Mouse (Mus musculus): ENCODE measurements around the gene Krtap5-2. TPM values are rescaled to one million over a fixed set of nuclear protein-coding genes. Genes with fewer than 3 reads are reported as not detected.

Krtap5-2 gene
- polyA plus RNA-seq, 1 experiment from 2014 or later, result not detected

Other genes starting within 250 kb of the Krtap5-2 start
- 20.8 and 21.7 TPM in 2 replicates for gene Brsk2, start 226.3 kb downstream of the Krtap5-2 start, polyA plus RNA-seq (2014; fragmentation: Nextera tagmentation; extraction: Ambion mirVana)
- gene Mob2, start 114.9 kb downstream of the Krtap5-2 start, polyA plus RNA-seq (2014; fragmentation: Nextera tagmentation; extraction: Ambion mirVana), result 53.6 and 57.9 TPM in 2 replicates
- 58.0 and 84.8 TPM in 2 replicates for gene Dusp8, start 80.2 kb downstream of the Krtap5-2 start, polyA plus RNA-seq (2014; fragmentation: Nextera tagmentation; extraction: Ambion mirVana)
- not detected in 2 replicates for gene Gm45618, start 55.3 kb downstream of the Krtap5-2 start, polyA plus RNA-seq (2014; fragmentation: Nextera tagmentation; extraction: Ambion mirVana)
- gene Gm39115, start 40.0 kb downstream of the Krtap5-2 start, polyA plus RNA-seq (2014; fragmentation: Nextera tagmentation; extraction: Ambion mirVana), result not detected in 2 replicates
- gene Gm45337, start 31.4 kb downstream of the Krtap5-2 start, polyA plus RNA-seq (2014; fragmentation: Nextera tagmentation; extraction: Ambion mirVana), result not detected in 2 replicates
- gene Gm29735, start 18.9 kb downstream of the Krtap5-2 start, polyA plus RNA-seq (2014; fragmentation: Nextera tagmentation; extraction: Ambion mirVana), result not detected in 2 replicates
- gene Gm4553, start 10.3 kb downstream of the Krtap5-2 start, polyA plus RNA-seq (2014; fragmentation: Nextera tagmentation; extraction: Ambion mirVana), result not detected in 2 replicates
- not detected in 2 replicates for gene Gm10153, start 14.4 kb upstream of the Krtap5-2 start, polyA plus RNA-seq (2014; fragmentation: Nextera tagmentation; extraction: Ambion mirVana)
- gene Krtap5-3, start 25.4 kb upstream of the Krtap5-2 start, polyA plus RNA-seq (2014; fragmentation: Nextera tagmentation; extraction: Ambion mirVana), result not detected in 2 replicates
- not detected in 2 replicates for gene Gm7579, start 35.9 kb upstream of the Krtap5-2 start, polyA plus RNA-seq (2014; fragmentation: Nextera tagmentation; extraction: Ambion mirVana)
- not detected in 2 replicates for gene Krtap5-5, start 54.0 kb upstream of the Krtap5-2 start, polyA plus RNA-seq (2014; fragmentation: Nextera tagmentation; extraction: Ambion mirVana)
- gene Gm40460, start 65.1 kb upstream of the Krtap5-2 start, polyA plus RNA-seq (2014; fragmentation: Nextera tagmentation; extraction: Ambion mirVana), result not detected in 2 replicates
- not detected in 2 replicates for gene Gm2431, start 82.3 kb upstream of the Krtap5-2 start, polyA plus RNA-seq (2014; fragmentation: Nextera tagmentation; extraction: Ambion mirVana)
- not detected in 2 replicates for gene Gm4559, start 98.4 kb upstream of the Krtap5-2 start, polyA plus RNA-seq (2014; fragmentation: Nextera tagmentation; extraction: Ambion mirVana)
- gene Krtap5-1, start 121.1 kb upstream of the Krtap5-2 start, polyA plus RNA-seq (2014; fragmentation: Nextera tagmentation; extraction: Ambion mirVana), result not detected in 2 replicates
- gene Krtap5-4, start 127.5 kb upstream of the Krtap5-2 start, polyA plus RNA-seq (2014; fragmentation: Nextera tagmentation; extraction: Ambion mirVana), result not detected in 2 replicates
- gene Ifitm10, start 197.7 kb upstream of the Krtap5-2 start, polyA plus RNA-seq (2014; fragmentation: Nextera tagmentation; extraction: Ambion mirVana), result 1.9 and 3.4 TPM in 2 replicates
- gene Gm49369, start 206.7 kb upstream of the Krtap5-2 start, polyA plus RNA-seq (2014; fragmentation: Nextera tagmentation; extraction: Ambion mirVana), result not detected in 2 replicates
- gene Ctsd, start 212.0 kb upstream of the Krtap5-2 start, polyA plus RNA-seq (2014; fragmentation: Nextera tagmentation; extraction: Ambion mirVana), result 261 and 263 TPM in 2 replicates

Measured in forebrain, embryonic 14.5 days (tissue).